Mouse (Mus musculus): Measurements from ENCODE around the gene Nup62. TPM values are rescaled to one million over a fixed set of nuclear protein-coding genes. Genes with fewer than 3 reads are reported as not detected.
A peak's percentile ranks its signal among the peaks of the same experiment; 100 is the strongest.

Gene Nup62
- polyA plus RNA-seq, 1 experiment from 2014 or later = 33.4 TPM

DNA sequence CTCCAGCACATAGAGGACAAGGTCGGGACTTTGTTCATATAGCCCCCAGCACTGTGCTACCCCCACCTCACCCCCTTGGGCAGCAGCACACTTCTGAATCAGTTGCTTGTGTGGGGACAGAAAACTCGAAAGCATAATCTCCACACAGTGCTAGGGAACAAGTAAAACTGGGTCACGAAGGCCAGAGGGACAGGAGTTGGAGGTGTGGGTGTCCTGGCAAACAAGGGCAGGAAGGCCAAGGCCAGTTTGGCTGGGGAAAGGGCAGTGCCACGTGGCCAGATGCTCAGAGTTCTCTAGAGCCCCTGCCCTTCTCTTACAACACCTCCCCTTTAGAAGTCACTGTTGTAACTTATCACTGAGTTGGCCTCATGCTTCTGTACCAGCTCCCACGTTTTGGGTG, 4.0 kb downstream of the Nup62 start:
- H3K4me1 ChIP-seq (replicated peaks; ENCODE audit: control insufficient read depth, insufficient read depth) = peaks cover 16% of the 10 kb centered on the region
- no peaks in the 10 kb centered on the region for H3K27me3 ChIP-seq (ENCODE audit: control insufficient read depth, insufficient read depth, low read length)
- H3K9ac ChIP-seq (ENCODE audit: low read length) = no peak overlapping the region; the same call in 1 of the 2 replicates
- no peak overlapping the region; the same call in 1 of the 2 replicates for H3K4me2 ChIP-seq (replicated peaks; ENCODE audit: low read depth)
- H3K27ac ChIP-seq (replicated peaks) = peak overlapping the region; percentile 56
- WGBS = 44% methylated on average over 5 of the region's 5 CpGs
- TF ChIP-seq EP300 (optimal IDR thresholded peaks at IDR 0.05) = no peak
- no peak for TF ChIP-seq CTCF (IDR thresholded peaks at IDR 0.05; ENCODE audit: low read depth)
- ATAC-seq (ENCODE audit: low FRiP score, low TSS enrichment) = no peak
- H3K36me3 ChIP-seq (ENCODE audit: control insufficient read depth, insufficient read depth, low read length) = no peaks in the 10 kb centered on the region
- H3K4me3 ChIP-seq (ENCODE audit: low read depth, low read length) = no peak overlapping the region
- H3K9me3 ChIP-seq (ENCODE audit: control insufficient read depth, low read length) = no peaks in the 10 kb centered on the region
- peak; percentile 13 for DNase-seq (ENCODE audit: low spot score)

DNA sequence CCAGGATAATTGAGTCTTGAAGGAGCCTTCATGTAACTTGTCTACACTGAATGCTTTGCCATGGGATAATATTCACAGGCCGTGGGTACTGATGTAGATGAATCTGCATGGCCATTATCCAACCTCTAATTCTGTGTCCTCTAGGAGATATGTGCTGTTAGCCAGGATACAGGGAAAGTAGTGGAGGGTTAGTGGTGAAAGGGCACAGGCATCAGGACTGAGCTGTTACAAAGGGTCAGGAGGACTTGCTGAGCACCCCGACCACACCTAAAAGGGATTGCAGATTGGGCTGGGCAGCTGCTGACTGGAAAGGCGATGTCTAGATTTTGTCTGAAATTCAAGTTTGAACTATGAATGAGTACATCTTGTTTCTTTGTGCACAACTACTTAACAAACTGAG, 4.6 kb downstream of the Nup62 start:
- ATAC-seq (ENCODE audit: low FRiP score, low TSS enrichment) (no peak), DNase-seq (ENCODE audit: low spot score) (peak; percentile 9)
- 61% methylated on average over 3 of the region's 3 CpGs for WGBS
- no peaks in the 10 kb centered on the region for H3K9me3 ChIP-seq (ENCODE audit: control insufficient read depth, low read length)
- H3K36me3 ChIP-seq (ENCODE audit: control insufficient read depth, insufficient read depth, low read length) = no peaks in the 10 kb centered on the region
- H3K4me3 ChIP-seq (ENCODE audit: low read depth, low read length) = no peak overlapping the region
- no peak overlapping the region; the same call in 1 of the 2 replicates for H3K27ac ChIP-seq (replicated peaks)
- peaks cover 12% of the 10 kb centered on the region for H3K4me1 ChIP-seq (replicated peaks; ENCODE audit: control insufficient read depth, insufficient read depth)
- no peak overlapping the region for H3K4me2 ChIP-seq (replicated peaks; ENCODE audit: low read depth)
- TF ChIP-seq EP300 (optimal IDR thresholded peaks at IDR 0.05) (no peak), CTCF (IDR thresholded peaks at IDR 0.05; ENCODE audit: low read depth) (no peak)
- no peak overlapping the region for H3K9ac ChIP-seq (ENCODE audit: low read length)
- no peaks in the 10 kb centered on the region for H3K27me3 ChIP-seq (ENCODE audit: control insufficient read depth, insufficient read depth, low read length)

DNA sequence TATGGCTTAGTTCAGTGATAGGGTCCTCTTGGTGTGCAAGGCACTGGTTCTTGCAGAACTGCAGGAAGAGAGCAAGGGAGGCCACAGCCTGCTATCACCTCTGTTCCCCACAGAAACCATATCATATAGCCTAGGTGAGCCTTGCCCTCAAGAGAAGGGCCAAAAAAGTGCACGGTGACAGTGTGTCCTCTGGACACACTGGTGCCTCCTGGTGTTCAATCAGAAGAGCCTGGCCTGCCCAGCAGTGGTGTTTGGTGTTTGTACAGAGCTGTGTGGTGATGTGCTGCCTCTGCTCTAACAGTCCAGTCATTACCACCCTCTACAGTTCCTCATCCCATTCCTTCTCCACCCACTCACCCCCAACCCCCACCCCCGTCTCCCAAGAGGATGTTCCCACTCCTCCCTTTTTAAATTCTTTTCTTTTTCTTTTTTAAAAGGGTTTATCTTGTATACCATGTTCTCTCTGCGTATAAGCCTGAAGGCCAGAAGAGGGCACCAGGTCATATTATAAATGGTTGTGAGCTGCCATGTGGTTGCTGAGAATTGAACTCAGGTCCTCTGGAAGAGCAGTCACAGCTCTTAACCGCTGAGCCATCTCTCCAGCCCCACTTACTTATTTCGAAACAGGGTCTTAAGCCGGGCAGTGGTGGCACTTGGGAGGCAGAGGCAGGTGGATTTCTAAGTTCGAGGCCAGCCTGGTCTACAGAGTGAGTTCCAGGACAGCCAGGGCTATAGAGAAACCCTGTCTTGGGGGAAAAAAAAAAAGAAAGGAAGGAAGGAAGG, 6.0 kb downstream of the Nup62 start:
- H3K4me3 ChIP-seq (ENCODE audit: low read depth, low read length) = no peak overlapping the region
- H3K27me3 ChIP-seq (ENCODE audit: control insufficient read depth, insufficient read depth, low read length) = no peaks in the 10 kb centered on the region
- TF ChIP-seq EP300 (optimal IDR thresholded peaks at IDR 0.05) = no peak
- peak; percentile 41 for TF ChIP-seq CTCF (IDR thresholded peaks at IDR 0.05; ENCODE audit: low read depth)
- DNase-seq (ENCODE audit: low spot score) = peak; percentile 14
- no peak overlapping the region for H3K9ac ChIP-seq (ENCODE audit: low read length)
- H3K4me1 ChIP-seq (replicated peaks; ENCODE audit: control insufficient read depth, insufficient read depth) = peaks cover 12% of the 10 kb centered on the region
- 73% methylated on average over 7 of the region's 7 CpGs for WGBS
- H3K9me3 ChIP-seq (ENCODE audit: control insufficient read depth, low read length) = no peaks in the 10 kb centered on the region
- no peaks in the 10 kb centered on the region for H3K36me3 ChIP-seq (ENCODE audit: control insufficient read depth, insufficient read depth, low read length)
- no peak overlapping the region for H3K27ac ChIP-seq (replicated peaks)
- ATAC-seq (ENCODE audit: low FRiP score, low TSS enrichment) = no peak
- no peak overlapping the region for H3K4me2 ChIP-seq (replicated peaks; ENCODE audit: low read depth)

DNA sequence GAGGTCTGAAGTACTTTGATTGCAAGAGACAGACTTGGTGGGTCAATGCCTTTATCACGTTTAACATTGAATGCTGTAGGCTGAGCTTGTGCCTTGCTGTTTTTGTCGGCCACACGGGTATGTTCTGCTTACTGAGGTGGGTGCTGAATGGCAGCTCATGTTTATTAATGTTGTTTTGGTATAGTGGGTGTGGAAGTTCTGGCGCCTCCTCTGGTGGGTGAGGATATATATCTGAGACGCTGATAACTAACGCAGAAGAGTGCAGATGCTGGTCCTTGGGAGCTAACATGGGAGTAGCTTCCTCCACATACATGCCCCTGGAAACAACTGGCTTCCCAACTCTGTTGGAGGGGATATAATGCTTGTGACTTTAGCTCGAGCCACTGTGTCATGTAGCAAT, 7.5 kb downstream of the Nup62 start:
- Histone ChIP-seq H3K4me1 (replicated peaks; ENCODE audit: control insufficient read depth, insufficient read depth) (no peaks in the 10 kb centered on the region), H3K4me3 (ENCODE audit: low read depth, low read length) (no peak overlapping the region), H3K4me2 (replicated peaks; ENCODE audit: low read depth) (no peak overlapping the region), H3K9me3 (ENCODE audit: control insufficient read depth, low read length) (no peaks in the 10 kb centered on the region), H3K27ac (replicated peaks) (no peak overlapping the region), H3K9ac (ENCODE audit: low read length) (no peak overlapping the region), H3K27me3 (ENCODE audit: control insufficient read depth, insufficient read depth, low read length) (no peaks in the 10 kb centered on the region), H3K36me3 (ENCODE audit: control insufficient read depth, insufficient read depth, low read length) (0 out of 2 replicates have a peak, but pooled peaks cover 3% of the 10 kb centered on the region)
- 34% methylated on average over 7 of the region's 7 CpGs for WGBS
- DNase-seq (ENCODE audit: low spot score) (peak; percentile 20), ATAC-seq (ENCODE audit: low FRiP score, low TSS enrichment) (no peak)
- TF ChIP-seq EP300 (optimal IDR thresholded peaks at IDR 0.05) (no peak), CTCF (IDR thresholded peaks at IDR 0.05; ENCODE audit: low read depth) (peak; percentile 50)

DNA sequence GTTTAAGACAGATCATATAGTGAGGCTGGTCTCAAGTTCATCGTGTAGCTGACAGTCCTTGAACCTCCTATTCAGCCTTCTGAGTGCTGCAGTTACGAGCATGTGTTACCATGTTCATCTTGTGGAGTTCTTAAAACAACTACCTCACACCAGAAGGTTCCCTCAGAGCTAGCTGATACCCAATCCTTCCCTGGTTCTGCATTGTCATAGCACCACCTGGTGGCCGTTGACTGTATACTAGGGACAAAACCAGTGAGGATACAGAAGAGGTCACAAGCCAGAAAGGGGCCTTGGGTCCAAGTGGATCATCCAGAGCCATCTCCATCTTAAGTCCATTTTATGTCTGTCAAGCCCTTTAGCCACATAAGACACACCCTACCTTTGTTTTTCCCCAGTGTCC, 9.0 kb downstream of the Nup62 start:
- DNase-seq (ENCODE audit: low spot score) (peak; percentile 82), ATAC-seq (ENCODE audit: low FRiP score, low TSS enrichment) (peak; percentile 58)
- TF ChIP-seq CTCF (IDR thresholded peaks at IDR 0.05; ENCODE audit: low read depth) (peak; percentile 95), EP300 (optimal IDR thresholded peaks at IDR 0.05) (no peak)
- Histone ChIP-seq H3K36me3 (ENCODE audit: control insufficient read depth, insufficient read depth, low read length) (peaks cover 14% of the 10 kb centered on the region), H3K9ac (ENCODE audit: low read length) (no peak overlapping the region), H3K4me2 (replicated peaks; ENCODE audit: low read depth) (no peak overlapping the region), H3K27me3 (ENCODE audit: control insufficient read depth, insufficient read depth, low read length) (no peaks in the 10 kb centered on the region), H3K27ac (replicated peaks) (no peak overlapping the region), H3K9me3 (ENCODE audit: control insufficient read depth, low read length) (no peaks in the 10 kb centered on the region), H3K4me3 (ENCODE audit: low read depth, low read length) (no peak overlapping the region), H3K4me1 (replicated peaks; ENCODE audit: control insufficient read depth, insufficient read depth) (no peaks in the 10 kb centered on the region)
- 11% methylated on average over 3 of the region's 3 CpGs for WGBS

DNA sequence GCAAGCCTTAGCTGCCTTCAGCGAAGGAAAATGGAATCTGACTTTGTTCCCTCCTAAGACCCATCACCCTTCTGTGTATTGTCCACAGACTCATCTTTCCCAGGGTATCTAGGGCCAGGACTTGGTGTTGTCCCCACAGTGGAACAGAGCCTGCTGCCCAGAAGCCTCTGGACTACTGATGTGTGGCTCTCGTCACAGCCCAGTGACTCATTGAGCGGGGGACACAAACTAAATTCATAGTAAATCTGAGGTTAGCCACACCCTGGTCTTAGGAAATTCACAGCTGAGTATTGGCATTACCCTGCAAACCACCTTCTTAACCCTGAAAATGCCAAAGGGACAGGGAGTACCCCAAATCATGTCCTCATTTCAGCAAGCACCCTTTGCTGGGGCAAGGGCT, 10.9 kb downstream of the Nup62 start:
- 55% methylated on average over 3 of the region's 3 CpGs for WGBS
- ATAC-seq (ENCODE audit: low FRiP score, low TSS enrichment) (no peak), DNase-seq (ENCODE audit: low spot score) (no peak)
- TF ChIP-seq EP300 (optimal IDR thresholded peaks at IDR 0.05) (no peak), CTCF (IDR thresholded peaks at IDR 0.05; ENCODE audit: low read depth) (no peak)
- Histone ChIP-seq H3K4me2 (replicated peaks; ENCODE audit: low read depth) (no peak overlapping the region), H3K9ac (ENCODE audit: low read length) (no peak overlapping the region), H3K27me3 (ENCODE audit: control insufficient read depth, insufficient read depth, low read length) (no peaks in the 10 kb centered on the region), H3K27ac (replicated peaks) (no peak overlapping the region), H3K4me3 (ENCODE audit: low read depth, low read length) (no peak overlapping the region), H3K4me1 (replicated peaks; ENCODE audit: control insufficient read depth, insufficient read depth) (no peaks in the 10 kb centered on the region), H3K36me3 (ENCODE audit: control insufficient read depth, insufficient read depth, low read length) (peaks cover 24% of the 10 kb centered on the region), H3K9me3 (ENCODE audit: control insufficient read depth, low read length) (no peaks in the 10 kb centered on the region)
